Mouse (Mus musculus) urinary bladder, postnatal 14 days (tissue): ENCODE results near the gene Pcare.

Experiments
- DNase-seq: peaks from one replicate; pipeline ENCODE4 v3.0.0; 2021; ENCODE audit warnings: low spot score

Gene Pcare

GRCm38 (mm10) chr17:71721019-71721418, 31.7 kb downstream of the Pcare start:
- no peak for DNase-seq

GRCm38 (mm10) chr17:71720434-71720833, 32.3 kb downstream of the Pcare start:
- DNase-seq, result no peak

GRCm38 (mm10) chr17:71717881-71718625, 34.6 kb downstream of the Pcare start:
- DNase-seq, result no peak

- DNase-seq, result no peak
Measured at GRCm38 (mm10) chr17:71715034-71715433, 37.7 kb downstream of the Pcare start.

- DNase-seq, result no peak
Measured at GRCm38 (mm10) chr17:71712279-71712678, 40.4 kb downstream of the Pcare start.

- no peak for DNase-seq
Measured at GRCm38 (mm10) chr17:71707715-71708114, 45.0 kb downstream of the Pcare start.

- DNase-seq, result no peak
Measured at GRCm38 (mm10) chr17:71705550-71706480, 46.9 kb downstream of the Pcare start.

- DNase-seq, result no peak
Measured at GRCm38 (mm10) chr17:71705113-71705512, 47.6 kb downstream of the Pcare start.

GRCm38 (mm10) chr17:71698619-71698956, 54.1 kb downstream of the Pcare start:
- DNase-seq, result no peak

GRCm38 (mm10) chr17:71697896-71698618, 54.6 kb downstream of the Pcare start:
- DNase-seq, result no peak

GRCm38 (mm10) chr17:71696396-71696795, 56.3 kb downstream of the Pcare start:
- no peak for DNase-seq

GRCm38 (mm10) chr17:71695716-71696315, 56.9 kb downstream of the Pcare start:
- DNase-seq, result no peak

- DNase-seq, result no peak
Measured at GRCm38 (mm10) chr17:71695151-71695550, 57.5 kb downstream of the Pcare start.

- no peak for DNase-seq
Measured at GRCm38 (mm10) chr17:71693780-71694179, 58.9 kb downstream of the Pcare start.
